Mouse (Mus musculus): ENCODE results near the gene Sv2a.

DNA sequence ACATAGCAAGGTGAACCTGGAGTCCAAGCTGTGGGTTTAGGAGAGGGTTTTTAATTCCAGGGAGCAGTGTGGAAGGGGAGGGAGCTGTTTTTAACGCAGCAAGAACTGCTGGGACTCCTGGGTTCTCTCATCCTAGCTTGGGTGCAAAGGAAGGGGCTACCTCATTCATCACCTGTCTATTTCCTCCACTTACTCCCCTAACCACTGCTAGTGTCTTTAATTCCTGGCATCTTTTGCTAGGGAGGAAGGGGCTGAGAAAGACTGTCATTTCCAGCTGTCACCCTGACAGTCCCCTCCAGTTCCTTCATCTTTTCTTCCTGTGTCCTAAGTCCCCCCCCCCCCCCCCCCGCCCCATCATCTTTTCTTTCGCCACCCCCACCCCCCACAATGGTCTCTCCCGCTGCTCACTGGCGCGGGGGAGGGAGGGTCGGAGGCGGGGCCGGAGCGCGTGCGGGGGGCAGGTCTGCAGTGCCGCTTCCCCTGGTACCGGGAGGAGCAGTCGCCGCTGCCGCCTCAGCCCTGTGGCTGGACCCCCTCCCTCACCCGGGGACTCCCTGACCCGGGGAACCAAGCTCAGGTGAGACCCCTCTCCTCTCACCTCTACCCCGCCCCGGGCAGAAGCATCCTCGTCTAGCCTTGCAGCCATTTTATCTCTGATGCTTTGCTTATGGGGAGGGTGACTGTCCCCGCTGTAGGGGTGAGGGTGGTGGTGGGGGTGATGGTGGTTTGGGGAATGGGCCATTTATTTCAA is at the start of gene Sv2a:
- TF ChIP-seq MYOG (IDR thresholded peaks at IDR 0.05; ENCODE audit: control insufficient read depth in 1 of 3, insufficient read depth in 1 of 3, insufficient read length in 2 of 3, low read depth in 2 of 3), result no peak
- TF ChIP-seq USF1 (IDR thresholded peaks at IDR 0.05; ENCODE audit: low read depth), result no peak
- TF ChIP-seq POLR2A (IDR thresholded peaks at IDR 0.05; ENCODE audit: insufficient read length, low read depth), result no peak
- no peak for TF ChIP-seq MYOD1 (IDR thresholded peaks at IDR 0.05; ENCODE audit: control insufficient read depth in 1 of 3, insufficient read length in 2 of 3, low read depth in 2 of 3)
- no peak for TF ChIP-seq CEBPB (IDR thresholded peaks at IDR 0.05; ENCODE audit: insufficient read depth, poor library complexity, severe bottlenecking)
- no peak for TF ChIP-seq TCF12 (IDR thresholded peaks at IDR 0.05; ENCODE audit: insufficient read depth, poor library complexity, severe bottlenecking)
- TF ChIP-seq E2F4 (IDR thresholded peaks at IDR 0.05; ENCODE audit: insufficient read depth), result no peak
- no peak for TF ChIP-seq MAX (IDR thresholded peaks at IDR 0.05; ENCODE audit: low read depth)
- TF ChIP-seq POLR2AphosphoS2 (IDR thresholded peaks at IDR 0.05; ENCODE audit: insufficient read length, low read depth), result no peak
- TF ChIP-seq SRF (IDR thresholded peaks at IDR 0.05; ENCODE audit: control insufficient read depth, insufficient read length, low read depth), result no peak

Data from myocyte (in vitro differentiated cells).